Mouse (Mus musculus): Measurements from ENCODE around the gene Nav2.

DNA sequence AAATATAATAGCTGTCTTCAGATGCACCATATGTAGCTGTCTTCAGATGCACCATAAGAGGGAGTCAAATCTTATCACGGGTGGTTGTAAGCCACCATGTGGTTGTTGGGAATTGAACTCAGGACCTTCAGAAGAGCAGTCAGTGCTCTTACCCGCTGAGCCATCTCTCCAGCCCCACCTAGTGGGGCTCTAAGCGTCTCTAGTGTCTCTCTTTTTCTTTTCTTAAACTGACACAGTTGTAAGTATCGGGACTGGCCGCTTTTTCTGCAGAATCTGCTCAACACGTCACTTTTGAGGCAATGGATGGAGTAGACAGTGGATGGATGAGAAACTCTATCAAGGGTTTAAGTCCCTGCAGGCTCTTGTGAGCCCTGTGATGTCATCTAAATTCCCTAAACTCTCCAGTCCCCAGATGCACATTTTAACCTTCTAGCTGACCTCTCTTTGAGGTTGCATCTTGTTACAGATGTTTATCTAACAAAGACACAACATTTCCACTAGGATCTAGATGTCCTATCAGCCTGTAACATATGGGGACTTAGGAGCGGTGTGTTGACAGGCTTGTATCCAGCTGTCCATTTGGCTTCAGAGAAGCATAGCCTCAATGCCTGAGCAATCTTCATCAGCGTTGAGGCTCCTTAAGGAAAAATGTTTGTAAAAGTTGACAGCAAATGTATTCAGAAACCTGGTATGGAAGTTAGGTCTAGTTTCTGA is 560.1 kb downstream of the Nav2 start:
- TF ChIP-seq CTCF (IDR thresholded peaks at IDR 0.05; ENCODE audit: low read depth, low read length) (no peak), GATA1 (IDR thresholded peaks at IDR 0.05; ENCODE audit: borderline replicate concordance, low read length) (no peak), TAL1 (conservative IDR thresholded peaks at IDR 0.05; ENCODE audit: low read depth, low read length) (no peak)
